Mouse (Mus musculus) kidney, postnatal 0 days (tissue): ENCODE measurements at regions not wholly inside any gene's neighbourhood (a gene's known extent, or its start where the extent isn't known, plus 50 kb on each side); places are given as distances from the start of the nearest gene placed in this dataset.

ENCODE experiments used
- ATAC-seq: fragments of 200-750 bp; cut with Nextera tagmentation; replicated peaks from 2 replicates; pipeline ENCODE4 v1.8.0; 2017; ENCODE audit warnings: low read depth, moderate number of reproducible peaks, moderate TSS enrichment, moderate library complexity; ENCODE audit not compliant: low FRiP score
- DNase-seq: peaks from one replicate; pipeline ENCODE4 v3.0.0-alpha.2; 2016; ENCODE audit warnings: low spot score
- H3K27ac ChIP-seq: fragments of 300-500 bp; sonication (generic); 2 replicates; pipeline ENCODE4 v1.5.1; 2014; ENCODE audit warnings: mild to moderate bottlenecking
- H3K27me3 ChIP-seq: fragments of 300-500 bp; sonication (generic); 2 replicates; pipeline ENCODE4 v1.6.1; 2014; ENCODE audit warnings: low read length, mixed read lengths; ENCODE audit not compliant: insufficient read depth
- H3K36me3 ChIP-seq: fragments of 300-500 bp; sonication (generic); 2 replicates; pipeline ENCODE4 v1.6.1; 2014; ENCODE audit warnings: low read length, mixed read lengths; ENCODE audit not compliant: insufficient read depth
- H3K4me1 ChIP-seq: fragments of 300-500 bp; sonication (generic); replicated peaks from 2 replicates; pipeline ENCODE4 v1.6.1; 2014; ENCODE audit warnings: antibody characterized with exemption, low read length, mixed read lengths; ENCODE audit not compliant: insufficient read depth
- H3K4me2 ChIP-seq: fragments of 300-500 bp; sonication (generic); 2 replicates; pipeline ENCODE4 v1.6.1; 2014; ENCODE audit warnings: mild to moderate bottlenecking, low read length, moderate library complexity, mixed read lengths
- H3K4me3 ChIP-seq: fragments of 300-500 bp; sonication (generic); replicated peaks from 2 replicates; pipeline ENCODE4 v1.5.1; 2014; ENCODE audit warnings: low read depth, low read length
- H3K9ac ChIP-seq: fragments of 300-500 bp; sonication (generic); 2 replicates; pipeline ENCODE4 v1.6.1; 2014; ENCODE audit warnings: low read depth, low read length
- H3K9me3 ChIP-seq: fragments of 300-500 bp; sonication (generic); replicated peaks from 2 replicates; pipeline ENCODE4 v1.6.1; 2016; ENCODE audit warnings: low read length, inconsistent platforms, mixed read lengths
- CTCF ChIP-seq: IDR thresholded peaks from 2 replicates; pipeline ENCODE4 v1.5.1; 2016; ENCODE audit warnings: antibody characterized with exemption, low read depth, mild to moderate bottlenecking, moderate library complexity
- WGBS: fragments of 180-500 bp; shearing (Covaris S2); extraction: QIAGEN DNeasy Blood & Tissue Kit; methylation state at CpG from one replicate; pipeline ENCODE4 v1.1.7; 2014; 5-methylcytosine and 5-hydroxymethylcytosine counted together

GRCm38 (mm10) chr3:9892884-9893494 lies 194.9 kb upstream of the Gm9833 start:
- Histone ChIP-seq H3K27ac (no peak overlapping the region), H3K9me3 (no peaks in the 10 kb centered on the region), H3K4me3 (no peak overlapping the region), H3K4me1 (no peaks in the 10 kb centered on the region), H3K27me3 (no peaks in the 10 kb centered on the region), H3K36me3 (no peaks in the 10 kb centered on the region), H3K9ac (no peak overlapping the region), H3K4me2 (no peak overlapping the region)
- ATAC-seq (no peak), DNase-seq (no peak)
- TF ChIP-seq CTCF = no peak
- 75% methylated on average over 4 of the region's 4 CpGs for WGBS

GRCm38 (mm10) chr3:9895396-9896135 lies 192.3 kb upstream of the Gm9833 start:
- DNase-seq (no peak), ATAC-seq (no peak)
- TF ChIP-seq CTCF = no peak
- H3K4me3 ChIP-seq = no peak overlapping the region
- WGBS = 90% methylated on average over 11 of the region's 11 CpGs
- no peak overlapping the region for H3K4me2 ChIP-seq
- H3K27ac ChIP-seq = no peak overlapping the region
- no peaks in the 10 kb centered on the region for H3K27me3 ChIP-seq
- no peaks in the 10 kb centered on the region for H3K9me3 ChIP-seq
- no peak overlapping the region for H3K9ac ChIP-seq
- H3K4me1 ChIP-seq = no peaks in the 10 kb centered on the region
- no peaks in the 10 kb centered on the region for H3K36me3 ChIP-seq

- Histone ChIP-seq H3K36me3 (no peaks in the 10 kb centered on the region), H3K4me3 (no peak overlapping the region), H3K4me2 (no peak overlapping the region), H3K9me3 (no peaks in the 10 kb centered on the region), H3K9ac (no peak overlapping the region), H3K27ac (no peak overlapping the region), H3K4me1 (no peaks in the 10 kb centered on the region), H3K27me3 (no peaks in the 10 kb centered on the region)
- TF ChIP-seq CTCF = no peak
- DNase-seq (no peak), ATAC-seq (no peak)
- WGBS = 82% methylated on average over 5 of the region's 5 CpGs
Measured at GRCm38 (mm10) chr3:9896303-9896702, 191.6 kb upstream of the Gm9833 start.

- Histone ChIP-seq H3K27me3 (no peaks in the 10 kb centered on the region), H3K36me3 (no peaks in the 10 kb centered on the region), H3K9ac (no peak overlapping the region), H3K27ac (no peak overlapping the region), H3K4me2 (no peak overlapping the region), H3K9me3 (no peaks in the 10 kb centered on the region), H3K4me1 (no peaks in the 10 kb centered on the region), H3K4me3 (no peak overlapping the region)
- DNase-seq = no peak
- TF ChIP-seq CTCF = no peak
- ATAC-seq = no peak
- 81% methylated on average over 5 of the region's 5 CpGs for WGBS
Measured at GRCm38 (mm10) chr3:9901663-9902062, 186.2 kb upstream of the Gm9833 start.

GRCm38 (mm10) chr3:9913357-9913756 lies 174.6 kb upstream of the Gm9833 start:
- ATAC-seq = no peak
- H3K4me2 ChIP-seq = no peak overlapping the region
- H3K27ac ChIP-seq = no peak overlapping the region
- H3K9me3 ChIP-seq = no peaks in the 10 kb centered on the region
- no peak for TF ChIP-seq CTCF
- H3K4me3 ChIP-seq = no peak overlapping the region
- no peaks in the 10 kb centered on the region for H3K27me3 ChIP-seq
- no peaks in the 10 kb centered on the region for H3K4me1 ChIP-seq
- no peak overlapping the region for H3K9ac ChIP-seq
- DNase-seq = no peak
- H3K36me3 ChIP-seq = no peaks in the 10 kb centered on the region
- 84% methylated on average over 1 of the region's 1 CpGs for WGBS

GRCm38 (mm10) chr3:9916538-9917106 lies 171.3 kb upstream of the Gm9833 start:
- ATAC-seq = no peak
- H3K27me3 ChIP-seq = no peaks in the 10 kb centered on the region
- no peaks in the 10 kb centered on the region for H3K4me1 ChIP-seq
- H3K4me2 ChIP-seq = no peak overlapping the region
- WGBS = 70% methylated on average over 7 of the region's 7 CpGs
- no peaks in the 10 kb centered on the region for H3K9me3 ChIP-seq
- H3K4me3 ChIP-seq = no peak overlapping the region
- no peak overlapping the region for H3K27ac ChIP-seq
- H3K9ac ChIP-seq = no peak overlapping the region
- no peak for TF ChIP-seq CTCF
- no peaks in the 10 kb centered on the region for H3K36me3 ChIP-seq
- DNase-seq = no peak
